Mouse (Mus musculus) liver, adult 2 months (tissue): ENCODE measurements around the gene Gm16442.
"Not testable (repeated sequence)": the region's sequence is repeated elsewhere in the genome, so short reads cannot be mapped to it uniquely, and the experiment has no call there.

Source experiments
- CTCF ChIP-seq: fragments of 200-500 bp; IDR thresholded peaks from 2 replicates; pipeline ENCODE4 v1.5.1; 2011; ENCODE audit warnings: low read depth, low read length, control low read depth
- POLR2A ChIP-seq: fragments of 200-500 bp; IDR thresholded peaks from 2 replicates; pipeline ENCODE4 v1.6.1; 2011; ENCODE audit warnings: low read length, control low read depth; ENCODE audit not compliant: insufficient read depth; ENCODE audit errors: extremely low read depth

DNA sequence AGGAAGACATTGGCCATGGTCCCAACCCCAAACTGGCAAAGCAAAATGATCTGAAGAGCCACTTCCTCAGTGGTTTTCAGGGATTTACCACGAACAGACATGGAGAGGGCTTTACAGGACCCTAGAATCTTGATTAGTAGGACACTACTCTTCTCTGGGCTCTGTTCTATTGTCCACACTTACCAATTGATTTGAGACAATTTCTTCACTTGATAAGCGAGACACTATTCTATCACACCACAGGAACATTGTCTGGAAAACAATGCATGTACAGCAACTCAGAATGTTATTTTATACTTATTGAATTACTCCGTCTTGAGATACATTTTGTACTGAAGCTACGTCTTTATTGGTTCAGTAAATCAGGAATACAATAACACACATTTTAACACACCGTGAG is 16.6 kb upstream of the Gm16442 start, which contains the start of gene Vmn1r93:
- TF ChIP-seq CTCF, POLR2A: not testable (repeated sequence)
